Mouse (Mus musculus) spleen, adult 2 months (tissue): ENCODE measurements around the gene Rnf223.

Experiments used
- CTCF ChIP-seq: fragments of 200-500 bp; IDR thresholded peaks from 2 replicates; pipeline ENCODE4 v1.5.1; 2011; ENCODE audit warnings: mild to moderate bottlenecking, inconsistent platforms; ENCODE audit not compliant: insufficient read depth, insufficient read length, insufficient replicate concordance; ENCODE audit errors: extremely low read depth
- POLR2A ChIP-seq: fragments of 200-500 bp; IDR thresholded peaks from 2 replicates; pipeline ENCODE4 v1.6.1; 2011; ENCODE audit warnings: low read depth, low read length, inconsistent platforms

DNA sequence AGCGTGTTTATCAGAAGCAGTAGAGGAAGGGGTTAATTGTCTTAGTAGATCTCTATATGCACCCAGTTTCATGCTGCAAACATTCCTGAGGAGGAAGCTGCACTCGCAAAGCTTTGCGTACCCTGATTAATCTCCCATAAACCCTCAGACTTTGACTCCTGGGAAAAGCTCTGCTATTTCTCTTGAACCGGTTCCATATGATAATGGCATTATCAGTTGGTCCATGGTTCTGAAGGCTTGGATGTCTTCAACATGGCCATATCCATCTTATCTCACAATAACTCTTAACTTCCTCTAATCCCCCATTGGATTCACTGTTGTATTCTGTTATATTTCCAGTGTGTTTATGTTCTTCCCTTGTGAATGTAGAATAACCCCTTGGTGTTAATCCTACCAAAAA is 27.0 kb upstream of the Rnf223 start:
- TF ChIP-seq CTCF (no peak), POLR2A (no peak)
